Mouse (Mus musculus): Measurements from ENCODE around the gene Slc41a1. TPM values are rescaled to one million over a fixed set of nuclear protein-coding genes. Genes with fewer than 3 reads are reported as not detected.

Gene Slc41a1
- total RNA-seq, 2 experiments from 2014 or later = 55.5 to 64.4 TPM

DNA sequence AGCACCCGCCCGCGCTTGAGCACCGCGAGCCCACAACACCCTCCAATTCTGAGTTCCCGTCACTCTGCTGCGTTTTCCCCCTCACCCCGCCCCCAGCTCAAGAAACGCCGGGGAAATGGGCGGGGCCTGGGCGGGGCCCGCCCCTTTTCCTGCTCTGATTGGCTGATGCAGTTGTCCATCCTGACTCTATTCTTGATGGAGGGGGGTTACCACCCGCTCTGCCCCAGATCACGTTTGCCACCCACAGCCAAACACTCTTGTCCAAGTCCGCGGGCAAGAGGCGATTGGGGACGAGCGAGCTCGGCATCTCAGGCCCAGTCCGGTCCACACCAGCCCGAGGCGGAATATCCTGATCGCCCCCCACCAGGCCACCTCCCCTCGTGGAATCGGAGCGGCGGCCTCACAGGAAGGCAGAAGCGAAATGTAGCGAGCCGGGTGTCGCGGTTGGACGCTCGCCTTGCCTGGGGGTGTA is 530 bp downstream of the Slc41a1 start:
- peak; percentile 93 to 95 for DNase-seq

DNA sequence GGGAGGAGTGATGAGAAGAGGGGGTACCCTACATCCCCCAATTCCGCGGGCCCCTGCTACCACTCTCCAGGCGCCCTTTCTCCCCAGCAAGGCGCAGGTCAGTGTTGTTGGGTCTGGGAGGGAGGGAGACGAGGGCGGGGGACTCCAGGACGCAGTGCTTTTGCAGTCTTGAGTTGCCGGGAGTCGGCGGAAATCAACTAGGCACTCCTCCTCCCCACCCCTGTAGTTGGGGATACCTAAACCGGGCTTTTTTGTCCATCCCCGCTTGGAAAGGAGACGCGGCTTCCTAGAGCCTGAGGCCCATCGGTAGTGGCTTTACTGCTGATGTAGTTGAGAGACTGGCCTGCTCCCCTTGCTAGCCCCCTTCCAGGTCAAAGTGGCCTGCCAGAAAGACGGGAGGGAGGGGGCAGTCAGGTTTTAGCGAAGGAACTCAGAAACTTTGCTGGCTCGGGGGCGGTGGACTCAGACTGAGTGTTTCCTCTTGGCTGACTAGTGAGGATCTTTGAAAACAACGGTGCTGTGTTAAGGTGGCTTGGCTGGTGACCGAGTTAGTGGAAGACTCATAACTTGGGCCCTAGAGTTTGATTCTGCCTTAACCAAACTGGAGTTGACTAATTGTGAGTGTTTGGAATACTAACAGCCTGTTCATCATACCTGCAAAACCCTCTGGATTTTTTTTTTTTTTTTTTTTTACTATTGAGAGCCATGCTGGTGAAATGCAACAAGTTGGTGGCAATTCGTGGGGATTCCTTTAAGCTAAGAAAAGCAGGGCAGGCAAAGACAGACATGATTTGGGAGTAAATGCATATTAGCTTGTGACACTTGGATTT is 1.2 kb downstream of the Slc41a1 start:
- no peak for DNase-seq

DNA sequence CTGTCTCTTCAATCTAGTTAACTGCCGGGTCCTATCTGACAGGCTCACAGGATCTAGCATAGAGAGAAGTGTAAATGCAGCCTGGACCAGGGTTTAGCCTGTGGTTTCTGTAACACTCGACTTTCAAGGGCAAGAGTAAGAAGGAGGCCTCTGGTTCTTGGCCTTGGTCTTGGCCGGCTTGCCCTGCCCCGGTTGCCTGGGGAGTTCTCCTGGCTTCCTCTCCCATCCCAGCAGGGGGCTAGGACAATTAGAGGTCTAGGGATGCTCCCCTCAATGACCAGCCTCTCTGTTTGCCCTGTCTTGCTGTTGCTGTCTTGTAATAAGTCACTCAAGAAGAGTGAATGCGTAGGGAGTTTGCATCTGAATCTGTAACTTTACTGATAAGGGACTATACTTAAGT is 2.0 kb downstream of the Slc41a1 start:
- no peak for DNase-seq

DNA sequence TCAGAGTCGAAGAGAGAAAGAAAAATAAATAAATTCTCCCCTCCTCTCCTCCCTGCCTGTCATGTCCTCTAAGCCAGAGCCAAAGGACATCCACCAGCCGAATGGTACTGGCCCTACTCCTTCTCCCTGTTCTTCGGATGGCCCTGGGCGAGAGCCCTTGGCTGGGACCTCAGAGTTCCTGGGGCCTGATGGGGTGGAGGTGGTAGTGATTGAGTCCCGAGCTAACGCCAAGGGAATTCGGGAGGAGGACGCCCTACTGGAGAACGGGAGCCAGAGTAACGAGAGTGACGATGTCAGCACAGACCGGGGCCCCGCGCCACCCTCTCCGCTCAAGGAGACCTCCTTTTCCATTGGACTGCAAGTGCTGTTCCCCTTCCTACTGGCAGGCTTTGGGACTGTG is 3.3 kb downstream of the Slc41a1 start:
- DNase-seq = no peak

DNA sequence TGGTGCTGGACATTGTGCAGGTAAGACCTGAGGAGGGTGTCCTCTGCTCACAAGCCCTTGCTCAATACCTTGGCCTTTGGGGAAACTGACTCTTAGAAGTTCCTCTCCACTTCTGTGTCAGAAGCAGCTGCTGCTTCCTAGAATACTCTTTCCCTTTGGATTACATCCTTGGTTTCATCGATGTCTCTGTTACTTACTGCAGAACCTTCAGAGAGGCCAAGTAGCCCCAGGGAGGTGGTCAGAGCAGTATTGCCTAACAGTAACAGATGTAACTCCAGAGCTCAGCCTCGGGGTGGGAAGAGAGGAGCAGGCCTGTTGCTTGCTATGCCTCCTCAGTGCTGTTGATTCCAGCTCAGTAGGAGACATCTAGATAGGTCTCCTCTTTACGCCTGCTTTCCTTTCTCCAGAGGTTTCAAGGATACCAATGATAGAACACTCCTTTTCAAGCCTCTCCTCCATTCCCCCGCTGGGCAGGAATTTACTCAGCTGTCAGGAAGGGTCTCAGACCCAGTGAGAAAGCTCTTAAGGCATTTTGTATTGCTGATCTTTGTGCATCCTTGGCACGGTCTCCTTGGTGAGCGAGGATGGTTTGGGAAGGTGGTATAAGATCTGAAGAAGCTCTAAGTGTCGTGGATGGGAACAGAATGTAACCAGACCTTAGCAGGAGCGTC is 3.8 kb downstream of the Slc41a1 start:
- DNase-seq = no peak

DNA sequence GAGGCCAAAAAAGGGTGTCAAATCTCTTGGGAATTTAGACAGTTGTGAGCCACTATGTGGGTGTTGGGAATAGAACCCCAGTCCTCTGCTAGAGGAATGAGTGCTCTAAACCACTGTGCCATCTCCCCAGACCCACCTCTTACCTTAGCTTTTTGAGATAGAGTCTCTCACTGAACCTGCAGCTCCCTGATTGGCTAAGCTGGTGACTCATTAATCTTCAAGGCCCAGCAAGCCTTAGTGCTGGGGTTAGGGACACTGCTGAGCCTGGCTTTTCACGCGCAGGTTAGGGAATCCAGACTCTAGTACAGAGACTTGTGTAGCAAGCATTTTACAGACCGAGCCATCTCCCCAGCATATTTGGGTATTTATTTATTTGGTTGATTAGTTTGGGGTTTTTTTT is 9.7 kb downstream of the Slc41a1 start:
- no peak for DNase-seq

DNA sequence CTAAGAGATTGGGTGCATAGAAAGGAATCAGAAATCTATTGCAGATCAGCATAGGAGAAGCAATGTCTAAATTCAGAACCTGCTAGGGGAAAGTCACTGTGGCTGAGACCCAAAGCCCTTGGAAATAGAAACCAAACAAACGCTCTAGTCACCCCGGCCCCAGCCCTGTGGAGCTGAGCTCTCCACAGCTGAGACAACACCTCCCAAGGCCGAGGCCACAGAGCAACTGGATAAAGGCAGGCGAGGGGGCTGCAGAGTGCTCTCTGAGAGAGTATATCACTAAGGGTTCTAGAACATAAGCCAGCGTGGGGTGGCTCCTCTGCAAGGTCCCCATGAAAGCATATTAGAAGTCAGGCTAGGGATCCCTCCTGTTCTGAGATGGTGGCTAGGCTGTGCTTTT is 11.2 kb downstream of the Slc41a1 start:
- no peak for DNase-seq

DNA sequence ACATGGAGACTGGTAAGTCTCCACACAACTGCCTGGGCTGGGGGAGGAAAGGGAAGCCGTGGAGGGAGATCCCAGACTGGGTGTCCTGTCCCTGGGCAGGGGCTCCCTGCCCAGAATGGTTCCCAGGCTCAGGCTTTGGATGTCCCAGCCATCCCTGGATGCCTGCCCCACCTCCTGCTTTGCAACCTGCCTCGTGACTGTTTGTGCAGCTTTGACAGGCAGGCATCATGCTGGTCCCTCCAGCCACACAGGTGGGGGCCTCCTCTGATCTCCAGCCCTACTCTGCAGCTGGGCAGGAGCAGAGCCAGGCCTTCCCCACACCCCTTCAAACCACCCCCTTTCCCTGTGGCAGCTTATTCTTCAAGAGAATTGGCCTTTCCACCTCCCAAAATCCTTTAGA is 12.0 kb downstream of the Slc41a1 start:
- no peak for DNase-seq

DNA sequence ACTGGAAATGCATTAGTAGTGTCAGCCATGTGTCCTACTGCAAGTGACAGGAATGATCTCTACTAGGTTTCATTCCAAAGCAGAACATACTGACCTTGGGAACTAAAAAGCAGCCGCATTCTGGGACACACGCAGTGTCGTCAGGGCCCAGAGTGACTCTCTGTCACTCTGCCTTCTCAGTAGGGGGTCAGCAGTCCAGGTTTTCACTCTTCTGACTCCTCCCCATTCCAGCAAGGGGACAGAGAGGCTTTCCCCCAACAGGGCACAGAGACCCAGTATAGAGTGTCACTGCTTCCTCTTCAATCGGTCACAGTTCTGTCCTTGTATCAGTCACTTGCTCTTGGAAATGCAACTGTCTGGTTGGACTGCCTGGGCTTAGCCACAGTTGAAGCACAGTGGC is 14.9 kb downstream of the Slc41a1 start:
- no peak for DNase-seq

DNA sequence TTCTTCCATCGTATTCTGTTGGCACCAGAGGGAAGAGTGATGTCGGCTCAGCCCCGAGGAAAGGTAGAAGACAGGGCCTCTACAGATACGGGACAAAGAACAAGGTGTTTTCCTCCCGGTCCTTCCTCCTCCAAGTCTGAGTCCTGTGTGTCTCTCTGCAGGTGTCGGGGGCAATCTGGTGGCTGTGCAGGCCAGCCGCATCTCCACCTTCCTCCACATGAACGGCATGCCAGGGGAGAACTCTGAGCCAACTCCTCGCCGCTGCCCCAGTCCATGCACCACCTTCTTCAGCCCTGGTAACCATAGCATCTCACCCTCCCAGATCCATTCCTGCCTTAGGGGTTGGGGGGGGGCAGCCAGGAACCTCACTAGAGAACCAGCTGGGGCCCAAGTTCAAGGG is 16.5 kb downstream of the Slc41a1 start:
- no peak for DNase-seq

DNA sequence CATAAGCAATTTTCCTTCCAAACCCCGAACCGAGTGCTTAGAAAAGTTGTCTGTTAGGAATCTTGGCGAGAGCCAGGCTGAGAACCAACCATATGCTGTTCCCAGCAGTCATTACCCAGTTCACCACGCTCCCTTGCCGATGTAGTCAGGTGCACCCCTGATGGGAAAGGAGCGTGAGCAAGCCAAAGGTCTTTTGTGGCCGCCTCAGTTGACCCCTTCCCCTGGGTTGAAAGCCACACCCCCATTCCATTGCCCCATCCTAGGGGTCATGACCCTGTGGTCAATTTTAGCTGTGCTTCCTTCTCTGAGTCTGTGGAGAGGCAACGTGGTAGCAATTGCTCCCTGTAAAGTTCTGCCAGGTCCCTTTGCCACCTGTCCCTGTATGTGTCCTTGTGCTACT is 17.6 kb downstream of the Slc41a1 start:
- no peak for DNase-seq

DNA sequence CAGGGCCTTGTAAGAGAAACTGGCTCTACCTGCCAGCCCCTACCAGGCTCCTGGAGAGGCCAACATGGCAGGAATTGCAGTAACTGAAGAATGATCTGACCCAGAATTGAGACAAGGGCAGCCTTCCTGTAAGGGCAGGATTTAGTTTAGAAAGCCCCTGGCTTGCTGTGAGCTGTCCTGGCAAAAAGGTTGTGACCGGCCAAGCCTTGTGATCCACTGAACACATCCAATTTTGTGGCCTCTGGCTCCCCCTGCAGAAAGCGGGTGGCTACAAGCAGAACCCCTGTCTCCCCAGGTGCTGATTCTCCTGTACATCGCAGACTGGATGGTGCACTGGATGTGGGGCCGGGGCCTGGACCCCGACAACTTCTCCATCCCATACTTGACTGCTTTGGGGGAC is 19.0 kb downstream of the Slc41a1 start:
- peak; percentile 63 to 70 for DNase-seq

DNA sequence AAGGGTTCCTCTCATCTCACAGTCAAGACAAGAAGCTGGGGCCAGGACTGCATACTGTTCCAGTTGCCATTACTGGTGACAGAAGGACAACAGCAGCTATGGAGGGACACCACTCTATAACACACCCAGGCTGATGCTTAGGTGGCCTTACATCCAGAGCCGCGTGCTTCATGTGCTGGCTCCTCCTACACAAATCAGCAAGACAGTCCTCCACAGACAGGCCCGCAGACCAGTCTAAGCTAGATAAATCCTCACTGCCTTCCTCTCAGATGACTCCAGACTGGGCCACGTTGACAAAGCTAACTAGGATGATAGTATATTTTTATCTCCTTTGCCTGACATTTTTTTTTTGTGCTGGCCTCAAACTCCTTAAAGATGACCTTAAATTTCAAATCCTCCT is 34.5 kb downstream of the Slc41a1 start:
- no peak for DNase-seq

DNA sequence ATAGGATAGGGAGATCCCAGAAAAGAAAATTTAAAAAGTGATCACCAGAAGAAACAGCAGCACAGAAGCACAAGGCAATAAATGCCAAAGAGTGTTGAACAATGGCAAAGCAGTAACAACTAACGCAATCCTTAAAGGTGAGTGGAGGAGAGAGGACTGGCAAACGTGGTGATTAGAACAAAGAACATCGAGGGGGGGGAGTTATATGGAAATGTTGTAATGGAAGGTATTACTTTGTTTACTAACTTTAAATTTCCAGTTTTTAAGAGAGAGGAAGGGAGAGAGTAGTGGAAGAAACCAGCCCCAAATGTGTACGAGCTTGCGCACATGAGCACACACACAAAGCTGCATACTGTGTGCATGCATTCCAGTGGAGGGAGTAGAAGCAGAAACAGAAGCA is 38.3 kb downstream of the Slc41a1 start:
- DNase-seq = no peak

DNA sequence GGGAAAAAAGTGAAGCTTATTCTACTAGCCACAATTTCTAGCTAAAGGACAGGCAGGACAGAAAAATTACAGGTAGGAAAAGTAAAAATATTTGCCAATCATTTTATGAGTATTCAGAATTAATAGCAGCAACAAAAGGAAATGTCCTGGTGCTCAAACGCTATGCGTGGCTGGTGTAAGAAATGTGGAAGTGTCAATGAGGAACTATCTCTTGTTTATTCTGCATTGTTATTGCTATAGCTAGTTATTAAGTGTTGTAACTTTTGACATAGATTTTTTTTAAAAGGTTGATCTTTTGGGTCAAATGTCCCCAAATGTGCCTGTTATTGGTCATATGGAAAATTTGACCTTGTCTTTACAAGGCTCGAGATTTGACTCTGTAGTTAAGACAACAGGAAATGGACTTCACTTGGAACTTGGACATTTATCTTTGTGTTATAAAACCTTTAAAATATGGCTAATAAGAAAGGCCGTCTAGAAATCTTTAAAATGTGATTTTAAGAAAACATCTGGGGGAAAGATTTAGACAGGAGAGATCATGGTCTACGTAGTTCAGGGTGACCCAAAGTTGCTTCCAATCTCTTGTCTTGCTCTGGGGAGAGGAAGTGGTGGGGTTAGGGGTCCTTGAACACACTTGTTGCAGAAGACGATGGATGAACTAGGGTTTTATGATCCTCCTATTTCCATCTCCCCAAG is 39.2 kb downstream of the Slc41a1 start:
- DNase-seq = no peak

DNA sequence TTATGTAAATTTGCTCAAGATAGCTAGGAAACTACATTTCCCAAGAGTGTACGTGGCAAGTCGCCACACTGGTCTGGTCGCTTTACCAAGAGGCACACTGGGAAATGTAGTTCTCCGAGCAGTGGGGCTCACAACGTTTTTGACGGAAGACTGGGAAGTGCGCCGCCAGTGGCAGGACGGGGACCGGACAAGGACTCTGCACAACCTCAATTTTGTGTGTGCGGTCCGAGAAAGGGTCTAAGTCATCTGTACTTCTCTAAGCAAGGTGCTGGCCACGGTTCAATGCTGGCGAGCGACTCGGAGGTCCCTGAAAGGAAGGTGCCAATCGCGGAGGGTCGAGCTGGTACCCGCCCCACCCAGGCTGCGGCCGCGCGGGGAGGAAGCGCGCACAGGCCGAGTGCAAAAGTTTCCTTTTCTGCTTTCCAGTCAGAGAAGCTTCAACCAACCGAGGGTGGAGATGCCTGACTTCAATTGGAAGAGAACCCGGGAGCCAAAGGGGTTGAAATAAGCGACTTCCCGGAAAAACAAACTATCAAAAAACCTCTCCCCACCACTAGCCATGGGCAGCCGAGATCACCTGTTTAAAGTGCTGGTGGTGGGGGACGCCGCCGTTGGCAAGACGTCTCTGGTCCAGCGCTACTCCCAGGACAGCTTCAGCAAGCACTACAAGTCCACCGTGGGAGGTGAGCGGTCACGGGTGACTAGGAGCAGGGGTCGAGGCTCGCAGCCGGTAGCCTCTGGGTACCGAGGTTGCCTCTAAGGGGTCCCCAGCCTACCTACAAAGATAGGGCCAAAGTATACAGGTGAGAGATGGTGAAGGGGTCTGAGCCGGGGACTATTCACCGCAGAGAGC is 40.0 kb downstream of the Slc41a1 start, which contains the start of gene Rab29:
Gene Rab29 (plus strand): TSS at position 132 of the 853 bp plus-strand sequence.
- DNase-seq = peak; percentile 87 to 89

DNA sequence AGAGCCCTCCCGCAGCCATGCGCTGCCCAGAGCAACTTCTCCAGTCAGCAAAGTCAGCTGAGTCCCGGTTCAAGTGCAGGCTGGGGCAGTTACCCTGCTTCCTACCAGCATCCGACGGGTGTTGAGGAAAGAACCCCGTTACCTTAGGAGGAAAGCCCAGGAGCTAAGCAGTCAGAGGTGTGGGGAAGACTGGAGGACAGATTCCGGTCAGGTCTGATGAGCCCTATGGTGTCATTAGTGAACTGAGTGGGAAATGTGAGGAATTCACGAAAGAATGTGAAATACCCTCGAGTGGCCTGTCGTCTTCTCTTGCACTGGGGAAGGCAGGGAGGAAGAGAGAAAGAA is 40.6 kb downstream of the Slc41a1 start:
- DNase-seq = no peak

DNA sequence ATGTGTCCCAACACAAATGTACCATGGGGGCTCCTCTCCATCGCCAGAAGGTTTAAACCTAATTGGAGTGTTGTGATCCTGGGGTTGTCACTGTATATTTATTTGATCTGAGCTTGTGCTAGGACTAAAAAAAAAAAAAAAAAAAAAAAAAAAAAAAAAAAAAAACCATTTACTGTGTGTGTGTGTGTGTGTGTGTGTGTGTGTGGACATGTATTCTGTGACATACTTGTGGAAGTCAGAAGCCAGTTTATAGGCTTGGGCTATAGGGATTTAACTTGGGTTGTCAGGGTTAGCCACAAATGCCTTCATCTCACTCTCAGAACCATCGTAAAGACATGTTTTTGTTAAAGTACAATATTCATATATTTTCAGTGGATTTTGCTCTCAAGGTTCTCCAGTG is 42.3 kb downstream of the Slc41a1 start:
- no peak for DNase-seq

DNA sequence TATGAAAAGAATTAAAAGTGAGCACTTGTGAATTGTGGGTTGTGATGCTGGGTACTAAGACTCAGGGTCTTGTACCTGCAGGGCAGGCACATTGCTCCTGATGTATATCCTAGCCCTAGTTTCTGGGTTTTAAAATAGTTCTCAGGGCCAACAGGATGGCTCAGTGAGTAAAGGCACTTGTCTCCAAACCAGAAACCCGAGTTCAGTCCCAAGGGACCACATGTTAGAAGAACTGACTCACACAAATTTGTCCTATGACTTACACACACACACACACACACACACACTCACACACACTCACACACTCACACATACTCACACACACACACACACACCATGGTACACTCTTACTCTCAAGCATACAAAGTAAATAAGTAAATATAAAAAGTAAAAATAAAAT is 45.6 kb downstream of the Slc41a1 start:
- DNase-seq = no peak

DNA sequence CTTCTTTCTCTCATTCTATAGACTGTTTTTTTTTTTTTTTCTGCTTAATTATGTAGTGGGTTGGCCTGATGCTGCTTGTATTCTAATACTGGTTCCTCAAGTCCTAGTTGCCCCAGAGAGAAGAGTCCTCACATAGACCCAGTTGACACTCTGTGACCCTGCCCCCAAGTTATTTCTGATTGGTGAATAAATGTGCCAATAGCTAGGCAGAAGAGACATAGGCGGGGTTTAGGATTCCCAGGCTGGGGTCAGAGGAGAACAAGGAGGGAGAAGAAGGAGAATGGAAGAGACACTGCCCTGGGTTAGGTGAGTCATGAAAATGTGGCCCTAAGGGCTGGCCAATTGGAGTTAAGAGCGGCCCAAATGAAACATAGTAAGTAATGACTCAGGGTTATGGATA is 52.5 kb downstream of the Slc41a1 start:
- no peak for DNase-seq

DNA sequence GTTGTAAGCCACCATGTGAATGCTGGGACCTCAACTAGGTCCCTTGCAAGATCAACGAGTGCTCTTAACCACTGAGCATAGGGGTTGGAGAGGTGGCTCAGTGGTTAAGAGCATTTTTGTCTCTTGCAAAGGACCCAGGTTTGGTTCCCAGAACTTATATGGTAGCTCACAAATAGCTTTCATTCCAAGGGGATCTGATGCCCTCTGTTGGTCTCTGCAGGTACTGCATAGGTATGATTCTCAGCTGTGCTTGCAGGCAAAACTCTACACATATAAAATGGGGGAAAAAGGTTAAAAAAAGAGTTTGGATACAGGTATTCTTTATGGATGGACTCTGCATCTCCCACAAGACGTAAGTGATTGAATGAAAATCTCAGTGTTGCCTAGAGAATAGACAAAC is 55.5 kb downstream of the Slc41a1 start:
- no peak for DNase-seq

DNA sequence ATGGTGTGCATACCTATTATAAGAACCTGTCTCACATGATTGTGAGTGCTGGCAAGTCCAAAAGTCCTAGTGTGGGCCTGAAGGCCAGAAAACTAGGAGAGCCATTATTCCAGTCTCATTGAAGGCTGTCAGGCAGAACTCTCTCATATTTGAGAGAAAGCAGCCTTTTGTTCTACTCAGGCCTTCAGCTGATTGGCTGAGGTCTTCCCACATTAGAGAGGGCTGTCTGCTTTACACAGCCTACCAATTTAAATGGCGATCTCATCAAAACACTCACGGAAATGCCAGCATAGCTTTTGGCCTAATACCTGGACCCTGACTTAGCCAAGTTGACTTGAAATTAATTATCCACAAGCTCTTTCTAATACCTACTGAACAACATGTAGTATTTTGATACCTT is 58.9 kb downstream of the Slc41a1 start:
- no peak for DNase-seq

DNA sequence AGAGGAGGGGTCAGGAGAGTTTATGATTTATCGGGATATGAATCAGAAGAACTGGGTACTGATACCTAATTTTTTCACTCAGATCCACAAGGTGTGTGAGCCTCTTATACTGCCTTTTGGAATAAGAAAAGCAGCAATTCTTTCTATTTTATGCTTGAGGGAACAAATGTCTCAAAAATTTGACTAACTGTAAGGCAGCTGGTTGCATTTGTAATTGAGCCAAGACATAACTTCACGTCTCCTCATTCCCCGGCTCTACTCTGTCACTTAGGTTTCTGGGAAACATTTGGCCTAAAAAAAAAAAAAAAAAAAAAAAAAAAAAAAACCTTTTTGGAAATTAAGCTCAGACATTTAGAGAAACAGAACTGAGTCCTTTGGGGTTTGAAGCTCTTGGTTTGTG is 59.3 kb downstream of the Slc41a1 start:
- DNase-seq = no peak

Measured in layer of hippocampus, postnatal 36 days (tissue).